Mouse (Mus musculus): ENCODE measurements around the gene Gm42674.
A peak's percentile ranks its signal among the peaks of the same experiment; 100 is the strongest.

Gm42674 gene

GRCm38 (mm10) chr3:90601486-90602110 is at the start of gene Gm42674:
TSS of gene Gm42674 (plus strand) at chr3:90601904.
- DNase-seq (ENCODE audit: low read depth, low spot score), result no peak

GRCm38 (mm10) chr3:90552231-90552630 is 49.5 kb upstream of the Gm42674 start:
- no peak for DNase-seq (ENCODE audit: low read depth, low spot score)

- DNase-seq (ENCODE audit: low read depth, low spot score), result peak; percentile 84
Measured at GRCm38 (mm10) chr3:90555954-90556353, 45.8 kb upstream of the Gm42674 start.

- peak; percentile 16 for DNase-seq (ENCODE audit: low read depth, low spot score)
Measured at GRCm38 (mm10) chr3:90560008-90560628, 41.6 kb upstream of the Gm42674 start, which contains the start of gene S100a3. TSS of gene S100a3 (plus strand) at chr3:90560578.

GRCm38 (mm10) chr3:90574691-90575090 is 27.0 kb upstream of the Gm42674 start:
- DNase-seq (ENCODE audit: low read depth, low spot score), result peak; percentile 10

GRCm38 (mm10) chr3:90575320-90575719 is 26.4 kb upstream of the Gm42674 start:
- DNase-seq (ENCODE audit: low read depth, low spot score), result no peak

GRCm38 (mm10) chr3:90576351-90577001 is 25.2 kb upstream of the Gm42674 start:
- peak; percentile 34 for DNase-seq (ENCODE audit: low read depth, low spot score)

GRCm38 (mm10) chr3:90579433-90579832 is 22.3 kb upstream of the Gm42674 start:
- no peak for DNase-seq (ENCODE audit: low read depth, low spot score)

GRCm38 (mm10) chr3:90581141-90581540 is 20.6 kb upstream of the Gm42674 start:
- no peak for DNase-seq (ENCODE audit: low read depth, low spot score)

- no peak for DNase-seq (ENCODE audit: low read depth, low spot score)
Measured at GRCm38 (mm10) chr3:90582156-90582555, 19.5 kb upstream of the Gm42674 start.

- no peak for DNase-seq (ENCODE audit: low read depth, low spot score)
Measured at GRCm38 (mm10) chr3:90582556-90582955, 19.1 kb upstream of the Gm42674 start.

- no peak for DNase-seq (ENCODE audit: low read depth, low spot score)
Measured at GRCm38 (mm10) chr3:90583893-90584292, 17.8 kb upstream of the Gm42674 start.

GRCm38 (mm10) chr3:90585595-90585994 is 16.1 kb upstream of the Gm42674 start:
- DNase-seq (ENCODE audit: low read depth, low spot score), result peak; percentile 91

- no peak for DNase-seq (ENCODE audit: low read depth, low spot score)
Measured at GRCm38 (mm10) chr3:90586016-90586643, 15.6 kb upstream of the Gm42674 start.

GRCm38 (mm10) chr3:90586906-90587305 is 14.8 kb upstream of the Gm42674 start:
- DNase-seq (ENCODE audit: low read depth, low spot score), result peak; percentile 82

GRCm38 (mm10) chr3:90587361-90588101 is 14.2 kb upstream of the Gm42674 start:
- DNase-seq (ENCODE audit: low read depth, low spot score), result peak; percentile 95

- DNase-seq (ENCODE audit: low read depth, low spot score), result no peak
Measured at GRCm38 (mm10) chr3:90589390-90589789, 12.3 kb upstream of the Gm42674 start.

GRCm38 (mm10) chr3:90589947-90590346 is 11.8 kb upstream of the Gm42674 start, which contains the start of gene S100a2:
TSS of gene S100a2 (plus strand) at chr3:90590247.
- no peak for DNase-seq (ENCODE audit: low read depth, low spot score)

- DNase-seq (ENCODE audit: low read depth, low spot score), result no peak
Measured at GRCm38 (mm10) chr3:90594466-90594865, 7.2 kb upstream of the Gm42674 start.

- no peak for DNase-seq (ENCODE audit: low read depth, low spot score)
Measured at GRCm38 (mm10) chr3:90595556-90595955, 6.1 kb upstream of the Gm42674 start.

GRCm38 (mm10) chr3:90596810-90597209 is 4.9 kb upstream of the Gm42674 start:
- no peak for DNase-seq (ENCODE audit: low read depth, low spot score)

- no peak for DNase-seq (ENCODE audit: low read depth, low spot score)
Measured at GRCm38 (mm10) chr3:90597736-90598135, 4.0 kb upstream of the Gm42674 start.
